Mouse (Mus musculus) fat pad, adult 2 months (tissue): ENCODE data around the gene Gm20388.

ENCODE experiments used
- DNase-seq: peaks from one replicate; pipeline ENCODE4 v3.0.0-alpha.2; 2011; ENCODE audit warnings: low read depth, low spot score; ENCODE audit errors: extremely low read depth

Gene Gm20388

DNA sequence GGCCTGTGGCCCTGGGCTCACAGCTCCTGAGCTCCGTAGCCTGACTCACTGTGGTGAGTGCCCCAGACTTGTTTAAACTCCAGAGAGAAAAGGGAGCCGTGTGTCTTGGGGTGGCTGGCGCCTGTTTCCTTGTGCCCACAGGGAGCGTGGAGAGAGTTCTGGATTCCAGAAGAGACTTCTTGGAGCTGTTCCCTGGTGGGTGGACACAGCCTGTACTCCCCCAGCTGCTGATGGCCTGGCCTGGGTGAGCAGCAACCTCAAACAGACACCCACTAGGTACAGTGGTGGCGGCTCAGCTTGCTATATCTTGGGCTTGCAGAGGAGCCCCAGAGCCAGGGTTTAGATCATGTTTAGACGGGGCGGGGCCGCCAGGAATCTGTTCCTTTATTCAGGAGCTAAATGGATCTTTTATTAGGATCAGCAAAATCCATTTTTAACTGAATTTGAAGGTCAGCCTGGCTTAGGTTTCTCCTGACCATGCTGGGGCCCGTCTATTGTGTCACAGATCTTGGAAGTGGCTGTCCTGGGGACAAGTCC lies 339.2 kb downstream of the Gm20388 start:
- DNase-seq: no peak

DNA sequence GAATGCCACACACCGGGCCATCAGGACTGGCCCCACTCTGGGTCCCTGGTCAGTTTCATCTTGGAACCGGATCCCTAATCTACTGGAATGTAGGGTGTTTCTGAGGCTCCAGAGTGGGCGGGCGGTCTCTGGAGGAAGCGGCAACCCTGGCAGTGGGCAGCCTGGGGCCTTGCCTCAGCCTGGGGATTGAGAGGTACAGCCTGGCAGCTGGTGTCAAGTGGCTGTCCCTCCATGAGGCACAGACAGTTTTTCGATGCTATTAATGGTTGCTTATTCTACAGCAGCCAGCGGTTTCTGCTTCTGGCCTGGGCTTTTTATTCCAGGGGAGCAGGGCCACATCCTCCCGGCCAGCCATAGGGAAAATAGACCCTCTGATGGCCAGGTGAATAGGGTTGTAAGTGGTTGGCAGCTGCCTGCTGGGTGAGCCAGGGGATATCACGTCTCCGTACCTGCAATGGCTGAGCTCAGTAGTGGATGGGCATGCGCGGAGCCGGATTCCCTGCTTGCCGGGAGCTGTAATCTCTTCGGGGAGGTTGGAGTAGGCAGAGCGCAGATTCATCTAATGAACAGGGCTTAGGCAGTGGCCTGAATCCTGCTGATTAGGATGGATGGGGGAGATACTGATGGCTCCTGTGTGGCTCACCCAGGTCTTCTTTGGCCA lies 340.2 kb downstream of the Gm20388 start:
- DNase-seq: no peak

GRCm38 (mm10) chr8:120251411-120252035 lies 340.9 kb downstream of the Gm20388 start:
- no peak for DNase-seq

DNA sequence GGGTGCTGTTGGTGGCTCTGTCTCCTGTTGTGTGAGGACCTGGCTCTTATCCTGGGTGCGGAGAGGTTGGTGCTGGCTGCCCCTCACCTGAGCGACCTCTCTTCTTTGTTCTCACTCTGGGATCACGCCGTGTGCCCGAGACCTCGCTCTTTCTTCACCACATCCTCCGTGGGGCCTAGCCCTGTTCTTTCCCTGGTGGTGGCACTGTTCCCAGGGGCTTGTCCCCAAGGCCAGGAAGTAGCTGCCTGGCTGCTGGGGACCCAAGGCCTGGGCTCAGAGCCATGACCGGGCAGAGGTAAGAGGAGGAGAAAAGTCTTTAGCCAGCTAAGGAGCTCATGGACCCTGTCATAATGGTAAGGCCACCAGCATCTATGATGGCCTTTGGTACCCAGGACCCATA lies 343.0 kb downstream of the Gm20388 start:
- no peak for DNase-seq

- no peak for DNase-seq
These were observed 344.9 kb downstream of the Gm20388 start for GRCm38 (mm10) chr8:120255406-120255987.

- no peak for DNase-seq
These were observed 346.3 kb downstream of the Gm20388 start for GRCm38 (mm10) chr8:120256958-120257357.

- DNase-seq: no peak
These were observed 348.6 kb downstream of the Gm20388 start for GRCm38 (mm10) chr8:120259206-120259605.

GRCm38 (mm10) chr8:120260677-120261076 lies 350.0 kb downstream of the Gm20388 start:
- no peak for DNase-seq

DNA sequence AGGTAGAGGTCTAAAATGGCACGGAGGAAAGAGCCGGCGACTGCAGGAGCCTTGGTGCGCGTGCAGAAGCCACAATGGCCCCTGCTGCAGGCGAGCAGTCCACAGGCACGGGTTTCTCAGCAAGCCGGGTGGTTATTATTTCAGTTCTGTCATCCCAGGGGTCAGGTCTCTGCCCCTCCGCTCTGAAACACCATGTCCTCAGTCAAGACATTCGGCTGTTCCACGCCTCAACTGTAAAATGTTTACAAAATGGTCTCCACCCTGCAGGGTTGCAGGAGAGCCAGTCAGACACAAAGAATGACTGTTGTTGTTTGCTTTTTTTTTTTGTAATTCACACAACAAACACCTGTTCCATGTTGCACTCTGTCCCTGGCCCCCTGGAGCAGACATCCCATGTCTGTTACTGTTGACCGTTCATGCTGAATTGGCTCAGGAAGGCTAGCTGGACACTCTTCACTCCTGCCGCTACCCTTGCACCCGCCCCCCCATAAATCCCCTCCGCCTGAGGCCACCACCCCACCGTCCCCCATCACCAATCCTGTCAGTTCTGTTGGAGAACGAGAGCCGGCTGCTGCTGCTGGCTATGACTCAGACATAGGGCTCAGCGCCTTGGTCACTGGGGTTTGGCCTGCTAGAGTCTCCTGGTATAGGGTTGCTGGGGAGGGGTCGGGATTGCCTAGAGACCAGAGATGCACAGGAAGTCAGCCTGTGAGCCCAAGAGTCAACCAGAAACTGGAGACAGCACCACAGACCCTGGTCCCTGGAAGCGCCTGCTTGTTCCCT lies 350.9 kb downstream of the Gm20388 start:
- DNase-seq: no peak

GRCm38 (mm10) chr8:120263879-120264278 lies 353.2 kb downstream of the Gm20388 start:
- no peak for DNase-seq

- no peak for DNase-seq
These were observed 353.8 kb downstream of the Gm20388 start for GRCm38 (mm10) chr8:120264388-120264943.

GRCm38 (mm10) chr8:120264944-120265453 lies 354.4 kb downstream of the Gm20388 start:
- DNase-seq: no peak

DNA sequence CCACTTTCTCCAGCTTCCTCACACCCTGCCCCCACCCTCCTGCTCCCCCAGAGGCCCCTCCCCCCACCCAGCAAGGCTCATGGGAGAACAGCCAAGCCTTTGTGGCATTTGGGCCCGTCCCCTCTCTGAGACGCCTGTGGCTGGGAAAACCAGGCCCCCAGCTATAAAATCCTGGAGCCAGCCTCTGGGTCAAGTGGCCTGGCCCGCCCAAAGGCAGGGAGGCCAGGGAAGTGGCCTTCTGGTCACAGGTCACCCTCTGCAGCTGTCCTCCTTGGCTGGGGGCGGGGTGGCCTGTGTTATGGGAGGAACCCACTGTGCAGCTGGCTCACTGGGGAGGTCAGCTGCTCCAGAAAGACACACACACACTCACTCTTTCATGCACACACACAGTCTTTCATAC lies 354.8 kb downstream of the Gm20388 start:
- DNase-seq: no peak

DNA sequence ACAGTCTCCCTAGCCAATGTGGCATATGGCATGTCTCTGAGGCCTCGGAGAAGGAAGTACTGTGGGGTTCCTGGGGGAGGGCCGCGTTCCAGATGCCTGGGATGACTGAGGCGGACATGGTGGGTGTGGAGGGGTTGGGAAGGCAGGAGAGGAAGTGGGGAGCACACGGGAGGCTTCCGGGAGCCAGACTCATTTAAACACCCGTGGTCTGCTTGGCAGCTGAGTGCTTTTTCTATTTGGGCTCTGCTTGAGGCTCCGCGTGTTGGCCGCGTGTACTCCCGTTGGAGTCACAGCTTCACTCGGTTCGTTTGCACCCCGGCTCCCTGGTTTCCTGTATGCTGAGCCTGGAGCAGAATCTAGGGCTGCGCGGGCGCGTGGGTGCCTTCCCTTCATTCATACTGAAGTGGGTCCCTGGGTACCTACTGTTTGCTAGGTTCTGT lies 357.9 kb downstream of the Gm20388 start:
- no peak for DNase-seq

DNA sequence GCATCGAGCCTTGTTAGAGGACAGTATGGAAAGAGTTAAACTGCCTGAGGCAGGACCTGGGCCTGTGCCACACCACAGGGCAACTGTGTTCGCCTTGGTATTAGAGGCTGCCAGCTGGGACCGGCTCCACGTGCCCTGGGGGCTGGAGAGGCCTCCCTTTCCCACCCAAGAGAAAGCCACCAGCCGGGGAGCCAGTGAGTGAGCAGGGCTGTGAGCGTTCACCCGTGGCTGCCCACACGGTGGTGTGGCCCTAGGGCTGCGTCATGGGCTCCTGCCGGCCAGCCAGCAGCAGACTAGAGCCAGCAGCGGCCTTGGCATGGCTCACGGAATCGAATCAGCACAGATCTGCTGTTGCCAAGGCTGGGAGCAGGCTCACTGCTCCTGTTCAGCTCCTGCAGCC lies 359.8 kb downstream of the Gm20388 start:
- no peak for DNase-seq

GRCm38 (mm10) chr8:120273430-120273829 lies 362.8 kb downstream of the Gm20388 start:
- DNase-seq: no peak

DNA sequence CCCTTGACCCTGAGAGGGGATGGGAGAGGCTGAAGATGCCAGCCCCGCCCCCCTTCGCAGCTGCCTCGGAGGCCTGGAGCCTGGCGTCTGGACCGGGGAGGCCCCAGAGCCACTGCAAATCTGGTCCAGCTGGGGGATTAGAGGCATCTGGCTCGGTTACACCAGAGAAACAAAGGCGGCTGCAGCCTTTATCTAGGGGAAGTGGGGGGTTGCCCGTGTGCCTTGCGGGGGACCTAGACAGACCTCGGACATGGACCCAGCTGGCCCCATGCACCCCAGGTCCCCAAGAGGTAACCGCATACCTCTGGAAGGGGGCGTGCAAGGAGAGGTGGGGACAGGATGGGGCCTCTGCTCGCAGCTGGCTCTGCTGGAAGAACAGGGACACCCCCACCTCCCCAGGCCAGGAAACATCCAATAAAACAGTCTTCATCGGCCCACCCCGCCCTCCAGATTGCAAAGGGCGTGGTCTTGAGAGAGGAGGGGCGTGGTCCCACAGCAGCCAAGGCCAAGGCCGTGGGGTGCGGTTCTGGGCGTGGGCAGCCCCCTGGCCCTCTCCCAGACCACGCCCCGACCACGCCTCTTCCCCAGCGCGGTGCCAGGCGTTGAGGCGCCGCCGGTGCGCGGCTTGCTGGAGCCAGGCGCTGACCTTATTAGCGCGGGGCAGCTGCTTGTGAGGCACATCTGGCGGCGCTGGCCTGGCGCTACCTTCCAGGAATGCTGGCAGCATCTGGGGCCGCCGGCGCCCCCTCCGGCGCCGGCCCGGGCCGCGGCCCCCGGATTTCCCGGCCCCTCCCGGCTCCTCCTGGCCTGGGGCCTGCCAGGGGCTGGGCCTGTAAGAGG lies 365.6 kb downstream of the Gm20388 start:
- DNase-seq: peak; percentile 23

GRCm38 (mm10) chr8:120276891-120277426 lies 366.3 kb downstream of the Gm20388 start:
- DNase-seq: no peak

GRCm38 (mm10) chr8:120278009-120278408 lies 367.4 kb downstream of the Gm20388 start:
- no peak for DNase-seq

DNA sequence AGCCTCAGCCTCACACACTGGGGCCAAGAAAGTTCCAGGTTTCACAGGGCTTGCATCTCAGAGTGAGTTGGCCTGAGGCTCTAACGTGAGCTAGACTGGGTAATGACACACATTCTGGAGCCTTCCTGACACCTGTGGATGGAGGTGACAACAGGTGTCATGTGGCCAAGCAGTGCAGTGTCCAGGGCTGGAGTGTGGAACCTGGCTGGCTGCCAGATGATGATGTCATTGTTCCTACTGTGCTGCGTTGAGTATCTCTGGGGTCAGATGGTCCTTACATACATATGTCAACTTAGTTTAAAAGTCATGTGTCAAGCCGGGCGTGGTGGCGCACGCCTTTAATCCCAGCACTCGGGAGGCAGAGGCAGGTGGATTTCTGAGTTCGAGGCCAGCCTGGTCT lies 368.8 kb downstream of the Gm20388 start:
- DNase-seq: no peak
